Mouse (Mus musculus): ENCODE measurements around the gene Arfgef3. TPM values are rescaled to one million over a fixed set of nuclear protein-coding genes. Genes with fewer than 3 reads are reported as not detected.

Gene Arfgef3
- 10 to 100 TPM; 89.4 to 94.9 TPM for total RNA-seq (2021)

- intact Hi-C loops (cut with DNase I) = no loop called here
- peak; percentile 64 to 82 for DNase-seq (ENCODE audit: extremely low spot score in 1 of 2, low spot score in 2 of 2)
These were observed at the start of gene Arfgef3 for GRCm38 (mm10) chr10:18743286-18744142. Gene Arfgef3, minus strand, starts transcription at chr10:18743949.

GRCm38 (mm10) chr10:18790063-18790462, 46.3 kb upstream of the Arfgef3 start:
- intact Hi-C loops (cut with DNase I) = no loop called here
- DNase-seq (ENCODE audit: extremely low spot score in 1 of 2, low spot score in 2 of 2) = no peak

- intact Hi-C loops (cut with DNase I) = no loop called here
- no peak for DNase-seq (ENCODE audit: extremely low spot score in 1 of 2, low spot score in 2 of 2)
These were observed 44.9 kb upstream of the Arfgef3 start for GRCm38 (mm10) chr10:18788601-18789000.

- intact Hi-C loops (cut with DNase I) = no loop called here
- DNase-seq (ENCODE audit: extremely low spot score in 1 of 2, low spot score in 2 of 2) = no peak
These were observed 42.9 kb upstream of the Arfgef3 start, which contains the start of gene Gm4922 for GRCm38 (mm10) chr10:18786693-18787092. Gene Gm4922, minus strand, starts transcription at chr10:18786793.

DNA sequence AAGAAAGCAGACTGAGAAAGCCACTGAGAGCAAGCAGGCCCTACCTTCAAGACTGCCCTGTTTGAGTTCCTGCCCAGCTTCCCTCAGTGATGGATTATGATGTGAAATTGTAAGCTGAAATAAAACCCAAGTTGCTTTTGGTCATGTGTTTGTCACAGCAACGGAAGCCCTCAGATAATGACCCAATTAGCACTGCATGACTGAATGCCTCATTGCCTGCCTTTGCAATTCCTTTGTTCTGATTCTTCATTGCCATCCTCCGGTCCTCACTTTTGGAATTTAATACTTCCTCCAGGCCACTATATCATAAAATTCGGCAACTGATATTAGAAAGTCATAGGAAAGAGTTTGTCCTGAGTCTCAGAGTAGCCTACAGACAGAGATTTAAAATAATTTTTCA, 33.8 kb upstream of the Arfgef3 start:
- DNase-seq (ENCODE audit: extremely low spot score in 1 of 2, low spot score in 2 of 2) = no peak
- intact Hi-C loops (cut with DNase I) = no loop called here

DNA sequence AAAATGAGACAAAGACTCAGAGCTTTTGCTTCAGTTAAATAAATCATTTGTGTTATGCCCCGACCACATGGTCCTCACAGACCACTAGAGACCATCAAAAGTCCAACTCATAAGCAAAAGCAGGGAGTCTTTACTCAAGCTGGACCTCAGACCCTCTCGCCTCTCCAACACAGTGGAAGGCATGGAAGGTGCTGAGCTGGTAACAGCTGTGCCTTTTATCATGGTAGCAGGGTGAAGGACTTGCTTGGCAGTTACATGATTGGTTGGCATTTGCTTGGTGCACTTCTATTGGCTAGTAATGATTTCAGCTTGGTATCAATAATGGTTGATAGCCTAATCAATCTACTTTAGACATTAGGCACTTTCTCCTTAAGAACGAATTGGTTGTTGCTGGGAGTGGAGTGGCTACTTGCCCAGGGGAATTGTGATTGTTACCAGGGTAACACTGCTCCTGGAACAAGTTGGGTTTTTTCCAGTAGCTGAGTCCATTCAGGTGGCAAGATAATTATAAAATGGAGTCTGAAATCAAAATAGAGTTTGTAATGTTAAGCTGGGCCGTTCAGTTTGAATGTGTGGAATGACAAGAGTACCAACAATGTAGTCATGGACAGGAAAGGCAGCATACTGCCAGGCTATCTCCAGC, 28.9 kb upstream of the Arfgef3 start:
- intact Hi-C loops (cut with DNase I) = no loop called here
- no peak for DNase-seq (ENCODE audit: extremely low spot score in 1 of 2, low spot score in 2 of 2)

DNA sequence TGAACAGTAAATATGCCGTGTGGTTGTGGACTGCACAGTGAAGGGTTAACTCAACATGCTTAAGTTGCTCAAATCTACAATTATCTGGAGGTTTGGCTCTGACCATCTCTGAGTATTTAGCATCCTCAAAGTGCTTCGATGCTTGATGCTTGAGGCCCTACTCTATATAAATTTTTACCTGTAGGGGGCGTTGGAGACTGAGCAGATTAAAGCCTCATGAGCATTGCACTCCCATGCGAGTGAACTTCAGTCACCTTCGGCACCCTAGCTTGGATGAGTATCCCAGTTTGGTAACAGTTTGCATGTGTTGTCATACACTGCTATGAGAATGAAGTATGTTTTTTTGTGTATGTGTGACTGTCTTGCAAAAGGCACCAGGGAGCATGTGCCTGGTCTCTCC, 26.2 kb upstream of the Arfgef3 start:
- intact Hi-C loops (cut with DNase I) = no loop called here
- DNase-seq (ENCODE audit: extremely low spot score in 1 of 2, low spot score in 2 of 2) = no peak

DNA sequence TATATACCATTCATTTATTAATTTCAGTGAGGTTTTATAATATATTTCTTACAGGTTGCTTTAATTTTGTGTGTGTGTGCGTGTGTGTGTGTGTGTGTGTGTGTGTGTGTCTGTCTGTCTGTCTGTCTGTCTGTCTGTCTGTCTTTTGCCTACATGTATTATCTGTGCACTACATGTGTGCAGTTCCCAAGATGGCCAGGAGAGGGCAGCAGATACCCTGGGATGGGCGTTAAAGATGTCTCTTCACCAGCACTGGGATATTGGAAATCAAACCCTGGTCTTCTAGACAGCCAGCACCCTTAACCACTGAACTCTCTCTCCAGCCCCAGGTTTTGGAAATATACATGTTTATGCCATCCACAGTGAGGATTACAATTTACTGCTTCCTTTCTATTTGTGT, 16.5 kb upstream of the Arfgef3 start:
- DNase-seq (ENCODE audit: extremely low spot score in 1 of 2, low spot score in 2 of 2) = peak in 1 of 2 experiments; percentile 49
- intact Hi-C loops (cut with DNase I) = loop anchor here (2.0 kb wide), 1 partner anchor 81 kb away; no protein-coding TSS in a partner anchor

DNA sequence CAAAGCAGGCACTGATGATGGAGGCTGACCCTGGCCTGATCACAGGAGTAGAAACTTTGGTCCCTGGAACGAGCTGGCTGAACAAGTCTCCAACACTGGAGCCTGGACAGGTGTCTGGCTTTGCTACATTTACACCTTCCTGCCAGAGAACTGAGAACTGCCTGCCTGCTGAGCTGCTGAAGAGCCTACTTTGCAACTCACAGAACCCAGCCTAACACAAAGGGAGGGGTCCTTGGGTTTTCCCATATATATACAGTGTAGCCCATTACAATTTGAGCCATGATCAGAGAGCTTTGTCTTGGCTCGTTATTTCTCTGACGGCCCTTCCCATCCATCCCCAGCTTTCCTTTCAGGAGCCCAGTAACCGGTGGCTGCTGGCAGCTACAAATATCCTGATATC, 6.3 kb upstream of the Arfgef3 start:
- DNase-seq (ENCODE audit: extremely low spot score in 1 of 2, low spot score in 2 of 2) = no peak
- intact Hi-C loops (cut with DNase I) = no loop called here

GRCm38 (mm10) chr10:18742086-18742485, 1.7 kb downstream of the Arfgef3 start:
- intact Hi-C loops (cut with DNase I) = no loop called here
- no peak for DNase-seq (ENCODE audit: extremely low spot score in 1 of 2, low spot score in 2 of 2)

DNA sequence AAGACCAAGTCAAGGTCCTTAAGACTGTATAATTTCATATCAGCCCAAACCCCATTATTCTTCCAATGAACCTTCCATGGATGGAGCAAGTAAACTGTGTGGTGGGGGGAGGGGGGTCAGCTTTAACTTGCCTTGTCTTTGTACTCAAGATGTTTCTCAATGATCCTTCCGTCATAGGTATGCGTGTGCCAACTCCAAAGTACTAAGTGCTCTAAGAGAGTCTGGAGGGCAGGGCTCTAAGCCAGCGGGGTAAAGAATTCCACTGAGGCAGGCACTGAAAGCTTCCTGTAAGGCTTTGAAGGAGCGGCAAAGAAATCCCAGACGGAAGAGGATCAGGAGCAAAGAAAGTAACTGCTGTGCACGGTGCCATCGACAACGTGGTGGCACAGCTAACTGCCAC, 2.7 kb downstream of the Arfgef3 start:
- intact Hi-C loops (cut with DNase I) = no loop called here
- no peak for DNase-seq (ENCODE audit: extremely low spot score in 1 of 2, low spot score in 2 of 2)

DNA sequence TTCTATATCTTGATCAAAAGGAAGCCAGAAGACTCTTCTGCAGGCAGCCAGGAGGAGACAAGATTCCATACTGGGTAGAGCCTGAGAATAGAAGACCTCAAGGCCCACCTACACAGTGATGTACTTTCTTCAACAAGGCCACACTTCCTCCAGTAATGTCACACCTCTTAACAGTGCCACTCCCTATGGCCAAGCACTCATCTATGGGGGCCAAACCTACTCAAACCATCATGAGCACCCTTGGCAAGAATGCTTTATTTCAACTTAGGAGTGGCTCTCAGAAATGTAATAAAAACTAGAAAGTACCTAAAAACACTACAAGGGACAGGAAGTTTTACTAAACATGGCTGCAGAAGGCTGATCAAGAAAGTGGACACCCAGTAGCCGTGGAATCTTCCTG, 15.2 kb downstream of the Arfgef3 start:
- intact Hi-C loops (cut with DNase I) = no loop called here
- no peak for DNase-seq (ENCODE audit: extremely low spot score in 1 of 2, low spot score in 2 of 2)

GRCm38 (mm10) chr10:18711436-18711835, 32.3 kb downstream of the Arfgef3 start:
- intact Hi-C loops (cut with DNase I) = no loop called here
- no peak for DNase-seq (ENCODE audit: extremely low spot score in 1 of 2, low spot score in 2 of 2)

- peak in 1 of 2 experiments; percentile 25 for DNase-seq (ENCODE audit: extremely low spot score in 1 of 2, low spot score in 2 of 2)
- intact Hi-C loops (cut with DNase I) = no loop called here
These were observed 32.8 kb downstream of the Arfgef3 start for GRCm38 (mm10) chr10:18710949-18711348.

GRCm38 (mm10) chr10:18709836-18710235, 33.9 kb downstream of the Arfgef3 start:
- DNase-seq (ENCODE audit: extremely low spot score in 1 of 2, low spot score in 2 of 2) = no peak
- intact Hi-C loops (cut with DNase I) = no loop called here

DNA sequence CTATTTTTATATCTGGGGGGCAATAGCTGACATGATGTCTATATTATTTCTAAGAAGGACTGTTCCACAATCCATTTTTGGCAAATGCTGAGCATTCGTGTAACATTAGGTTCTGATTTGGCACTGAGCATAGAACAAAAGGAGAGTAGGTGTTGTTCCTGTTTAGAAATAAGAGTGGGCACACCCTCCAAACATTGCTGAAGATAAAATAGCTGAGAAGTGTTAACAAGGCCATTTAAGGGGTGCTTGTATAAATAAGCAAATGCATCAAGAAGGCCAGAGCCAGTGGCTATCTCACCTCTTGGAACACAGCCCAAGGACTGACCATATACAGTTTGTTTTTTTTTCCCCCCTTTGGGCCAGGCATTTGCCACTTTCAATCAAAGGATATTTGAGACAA, 35.1 kb downstream of the Arfgef3 start:
- intact Hi-C loops (cut with DNase I) = no loop called here
- DNase-seq (ENCODE audit: extremely low spot score in 1 of 2, low spot score in 2 of 2) = no peak

- intact Hi-C loops (cut with DNase I) = no loop called here
- no peak for DNase-seq (ENCODE audit: extremely low spot score in 1 of 2, low spot score in 2 of 2)
These were observed 39.2 kb downstream of the Arfgef3 start for GRCm38 (mm10) chr10:18704393-18705120.

DNA sequence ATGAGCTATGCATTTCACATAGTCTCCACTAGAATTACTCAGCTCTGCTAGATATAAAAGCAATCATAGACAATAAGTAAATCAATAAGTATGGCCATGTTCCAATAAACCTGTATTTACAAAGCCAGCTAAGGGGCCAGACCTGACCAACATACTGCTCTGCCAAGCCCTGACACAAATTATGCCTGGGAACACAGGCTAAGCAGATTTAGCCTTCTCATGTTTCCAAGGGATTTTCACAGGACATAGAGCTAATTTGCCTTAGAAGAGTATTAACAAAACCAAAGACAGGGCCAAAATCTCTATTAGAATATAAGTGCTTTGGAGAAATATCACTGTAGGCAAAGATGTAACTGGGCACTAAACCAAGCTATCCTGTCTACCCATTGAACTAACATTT, 42.2 kb downstream of the Arfgef3 start:
- intact Hi-C loops (cut with DNase I) = no loop called here
- DNase-seq (ENCODE audit: extremely low spot score in 1 of 2, low spot score in 2 of 2) = no peak

DNA sequence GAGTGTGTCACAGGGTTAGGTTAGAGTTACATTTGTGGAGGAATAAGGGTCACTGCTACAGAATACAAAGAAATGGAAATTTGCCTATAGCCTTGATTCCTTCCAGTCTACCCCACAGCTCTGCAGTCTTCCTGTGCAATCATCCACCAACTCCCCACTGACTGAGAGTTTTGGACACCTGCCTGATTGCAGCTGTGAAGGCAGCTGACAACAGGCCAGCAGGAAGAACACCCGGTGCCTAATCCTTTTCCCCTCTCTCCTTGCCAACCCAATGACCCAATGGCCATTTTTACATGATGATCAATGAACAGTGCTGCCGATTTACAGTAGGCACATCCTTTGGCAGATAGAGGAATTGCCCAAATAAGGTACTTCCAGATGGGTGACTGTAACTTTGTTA, 43.6 kb downstream of the Arfgef3 start:
- DNase-seq (ENCODE audit: extremely low spot score in 1 of 2, low spot score in 2 of 2) = no peak
- intact Hi-C loops (cut with DNase I) = no loop called here

DNA sequence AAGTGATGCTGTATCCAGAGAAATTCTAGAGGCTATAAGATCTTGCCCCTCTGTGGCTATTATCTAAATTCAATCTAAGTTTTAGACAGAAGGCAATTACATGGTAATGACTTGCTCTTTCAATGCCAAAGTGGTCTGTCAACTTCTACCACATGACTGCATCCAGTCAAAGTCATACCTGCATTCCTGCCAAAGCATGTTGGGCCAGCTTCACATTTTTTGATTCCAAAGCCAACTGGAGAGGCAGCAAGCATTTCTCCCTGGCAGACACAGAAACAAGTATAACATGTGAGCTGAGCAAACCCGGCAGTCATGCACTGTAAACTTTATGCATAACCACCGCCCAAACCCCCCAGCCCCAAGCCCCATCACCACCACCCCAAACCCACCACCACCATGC, 44.6 kb downstream of the Arfgef3 start:
- intact Hi-C loops (cut with DNase I) = no loop called here
- DNase-seq (ENCODE audit: extremely low spot score in 1 of 2, low spot score in 2 of 2) = no peak
